12 mouse cellular contexts compared by ENCODE assay signal in genomic region chr19:28546933-28547332, GRCm38 (mm10).
A peak's percentile ranks its signal among the peaks of the same experiment; 100 is the strongest.
DNase-seq lines count a peak whose midpoint lies in the region; TF ChIP-seq lines count a peak whose summit lies in the region.
"Had no signal": no experiment of that assay in that cellular context is flagged by ENCODE, and none has a peak within 500 bp of the region (broad histone marks: within the 10 kb centered on the region; RNA-seq: fewer than 3 reads in every experiment).

No protein-coding gene starts in this region.

- no peaks in the 10 kb centered on the region for H3K4me1 ChIP-seq in bone marrow macrophage, adult 2 months (ENCODE audit: control insufficient read depth, insufficient read depth, low read length)
- H3K4me1 ChIP-seq: forebrain, embryonic 15.5 days had no signal

- 0 out of 2 replicates have a peak, but pooled peaks have one; percentile 11 for TF ChIP-seq CTCF in bone marrow macrophage, adult 2 months (IDR thresholded peaks at IDR 0.05; ENCODE audit: low read depth, low read length)

- DNase-seq in adrenal gland, postnatal 10 days = peak; percentile 19
- DNase-seq in adrenal gland, adult 18-20 months (ENCODE audit: low spot score in 2 of 2) = no peak
- peak; percentile 50 for DNase-seq in kidney, adult 9 months
- no peak for DNase-seq in kidney, postnatal 14 days
- DNase-seq in 3T3-L1 (ENCODE audit: low read depth, low spot score) = peak; percentile 48
- DNase-seq in ovary, postnatal 36 days (ENCODE audit: low spot score) = no peak
- DNase-seq in right cerebral cortex, adult 2 months (ENCODE audit: low spot score in 2 of 2) = no peak
- DNase-seq: embryo, embryonic 11 days; heart, adult 18-20 months had no signal

- no peak overlapping the region for H3K27ac ChIP-seq in bone marrow macrophage, adult 2 months (ENCODE audit: insufficient read depth, low read depth, low read length)
- H3K27ac ChIP-seq: forebrain, embryonic 15.5 days; neural tube, embryonic 13.5 days had no signal

- TF ChIP-seq POLR2A in bone marrow macrophage, adult 2 months (IDR thresholded peaks at IDR 0.05; ENCODE audit: borderline replicate concordance, low read depth, low read length) = no peak

- H3K4me3 ChIP-seq in bone marrow macrophage, adult 2 months (ENCODE audit: insufficient read depth, low read length) = no peak overlapping the region
- H3K4me3 ChIP-seq: forebrain, embryonic 15.5 days; neural tube, embryonic 13.5 days had no signal

Comparison
In these comparisons a context has a peak if more than half of its experiments do, and no peak if none do; other contexts are left out.
1. DNase-seq: peak in adrenal gland, postnatal 10 days (single experiment), kidney, adult 9 months (single experiment) and 3T3-L1 (single experiment); none in adrenal gland, adult 18-20 months (0 of 2), kidney, postnatal 14 days (single experiment), ovary, postnatal 36 days (single experiment) and right cerebral cortex, adult 2 months (0 of 2).